Mouse (Mus musculus): ENCODE measurements around the gene Dgke. TPM values are rescaled to one million over a fixed set of nuclear protein-coding genes. Genes with fewer than 3 reads are reported as not detected.

Dgke gene
- polyA plus RNA-seq, 1 experiment from 2014 or later = 0.40 TPM

DNA sequence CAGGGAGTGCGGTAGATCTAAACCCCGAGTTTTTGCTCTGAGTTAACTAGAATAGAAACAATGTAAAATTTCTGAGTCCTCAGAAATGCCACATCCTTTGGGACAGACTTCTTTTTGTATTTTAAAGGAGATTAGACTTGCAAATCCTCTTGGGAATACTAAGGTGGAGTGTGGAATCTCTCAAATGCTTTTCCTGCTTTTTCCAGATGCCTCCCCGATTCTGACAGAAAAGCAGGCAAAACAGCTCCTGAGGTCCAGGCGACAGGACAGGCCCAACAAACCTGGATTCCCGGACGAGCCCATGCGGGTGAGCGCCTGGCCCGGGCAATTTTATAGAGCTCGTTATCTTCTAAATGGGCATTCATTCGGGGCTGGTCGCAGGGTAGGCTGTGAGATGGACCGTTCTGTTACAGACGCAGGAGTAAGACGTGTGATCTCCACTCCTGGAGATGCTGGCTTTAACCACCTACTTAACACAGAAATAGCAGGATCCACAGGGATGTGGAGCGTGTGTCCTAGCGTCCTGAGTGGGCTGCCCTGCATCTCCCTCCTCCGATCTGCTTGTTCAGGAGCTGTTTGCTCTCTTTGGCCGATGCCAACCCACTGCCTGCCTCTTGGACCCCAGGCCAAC is 8.2 kb upstream of the Dgke start:
- 71% methylated on average over 19 of the region's 19 CpGs for WGBS (ENCODE audit: insufficient replicate concordance)
- no peaks in the 10 kb centered on the region for H3K36me3 ChIP-seq (replicated peaks)
- no peak overlapping the region for H3K9ac ChIP-seq
- H3K4me3 ChIP-seq (replicated peaks) = no peak overlapping the region
- no peak overlapping the region for H3K4me2 ChIP-seq
- no peaks in the 10 kb centered on the region for H3K27me3 ChIP-seq
- no peak overlapping the region for H3K27ac ChIP-seq (replicated peaks)
- no peak for ATAC-seq (ENCODE audit: insufficient read depth)
- no peaks in the 10 kb centered on the region for H3K4me1 ChIP-seq (replicated peaks)
- H3K9me3 ChIP-seq (replicated peaks) = no peaks in the 10 kb centered on the region

DNA sequence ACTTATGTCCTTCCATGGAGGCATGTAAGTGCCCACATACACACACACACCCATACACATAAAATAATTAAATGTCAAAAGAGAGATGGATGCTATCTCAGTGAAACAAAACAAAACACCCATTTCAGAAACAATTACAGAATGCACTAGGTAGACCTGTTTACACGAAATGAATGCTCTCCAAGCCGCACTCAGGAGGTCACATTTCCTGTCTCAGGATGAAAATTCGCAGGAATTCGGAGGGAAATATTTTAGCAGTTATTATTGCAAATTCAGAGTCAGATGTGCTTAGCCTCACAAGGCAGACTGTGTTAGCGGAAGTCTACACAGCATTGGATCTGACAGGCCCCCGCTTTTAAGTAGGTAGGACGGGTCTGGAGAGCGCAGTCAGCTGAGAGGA is 6.9 kb upstream of the Dgke start, which contains the start of gene Gm525:
TSS of gene Gm525 (plus strand) at position 301 of the 400 bp plus-strand sequence.
- H3K9ac ChIP-seq = no peak within 1 kb of the TSS
- ATAC-seq (ENCODE audit: insufficient read depth) = no peak
- H3K4me2 ChIP-seq = no peak within 1 kb of the TSS
- 63% methylated on average over 8 of the region's 8 CpGs for WGBS (ENCODE audit: insufficient replicate concordance)
- no peak within 1 kb of the TSS for H3K27ac ChIP-seq (replicated peaks)
- H3K27me3 ChIP-seq = no peaks in the 10 kb centered on the region
- H3K4me1 ChIP-seq (replicated peaks) = no peaks in the 10 kb centered on the region
- H3K36me3 ChIP-seq (replicated peaks) = no peaks in the 10 kb centered on the region
- no peak within 1 kb of the TSS for H3K4me3 ChIP-seq (replicated peaks)
- H3K9me3 ChIP-seq (replicated peaks) = no peaks in the 10 kb centered on the region

DNA sequence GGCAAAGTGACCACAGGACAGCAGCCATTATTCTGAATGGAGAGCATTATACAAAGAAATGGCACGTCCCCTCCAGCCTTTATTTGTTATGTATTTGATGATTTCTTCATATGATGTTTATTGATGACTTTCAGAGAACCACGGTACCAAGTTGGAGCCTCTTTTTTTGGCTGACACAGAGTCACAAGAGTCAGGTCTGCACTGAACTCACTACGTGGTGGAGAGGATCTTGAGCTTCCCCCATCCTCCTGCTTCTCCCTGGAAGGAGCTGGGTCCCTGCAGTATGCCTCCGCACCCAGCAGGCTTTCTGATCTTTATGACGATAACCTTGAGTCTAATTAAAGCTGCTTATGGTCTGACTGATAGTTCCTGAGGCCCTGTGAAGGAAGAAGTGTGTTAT is 4.9 kb upstream of the Dgke start:
- WGBS (ENCODE audit: insufficient replicate concordance) = 57% methylated on average over 5 of the region's 5 CpGs
- Histone ChIP-seq H3K9ac (no peak overlapping the region), H3K27ac (replicated peaks) (no peak overlapping the region), H3K4me2 (no peak overlapping the region), H3K27me3 (no peaks in the 10 kb centered on the region), H3K9me3 (replicated peaks) (no peaks in the 10 kb centered on the region), H3K36me3 (replicated peaks) (no peaks in the 10 kb centered on the region), H3K4me3 (replicated peaks) (no peak overlapping the region), H3K4me1 (replicated peaks) (no peaks in the 10 kb centered on the region)
- ATAC-seq (ENCODE audit: insufficient read depth) = no peak

DNA sequence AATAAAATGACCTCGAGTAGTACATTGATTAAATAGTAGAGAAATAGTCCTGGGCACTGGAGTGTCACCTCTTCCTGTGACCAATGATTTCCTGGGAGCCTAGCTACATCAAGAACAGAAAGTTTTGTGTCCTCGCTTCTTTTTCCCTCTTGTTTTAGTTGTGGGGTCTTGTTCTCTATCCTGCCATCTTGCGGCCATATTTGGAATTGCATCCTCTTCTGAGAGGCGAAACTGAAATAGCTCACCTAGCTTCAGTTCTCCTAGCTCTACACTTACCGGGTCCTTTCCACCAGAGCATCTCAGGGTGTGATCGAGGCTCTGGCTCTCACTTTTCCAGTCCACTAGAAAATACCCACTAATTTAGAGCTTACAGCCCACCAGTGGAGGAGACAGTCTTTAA is 2.7 kb upstream of the Dgke start:
- 11% methylated on average over 6 of the region's 6 CpGs for WGBS (ENCODE audit: insufficient replicate concordance)
- H3K9me3 ChIP-seq (replicated peaks) = no peaks in the 10 kb centered on the region
- ATAC-seq (ENCODE audit: insufficient read depth) = no peak
- H3K36me3 ChIP-seq (replicated peaks) = no peaks in the 10 kb centered on the region
- no peak overlapping the region for H3K4me2 ChIP-seq
- no peaks in the 10 kb centered on the region for H3K27me3 ChIP-seq
- H3K27ac ChIP-seq (replicated peaks) = no peak overlapping the region
- no peak overlapping the region for H3K4me3 ChIP-seq (replicated peaks)
- no peak overlapping the region for H3K9ac ChIP-seq
- peaks cover 7% of the 10 kb centered on the region for H3K4me1 ChIP-seq (replicated peaks)

DNA sequence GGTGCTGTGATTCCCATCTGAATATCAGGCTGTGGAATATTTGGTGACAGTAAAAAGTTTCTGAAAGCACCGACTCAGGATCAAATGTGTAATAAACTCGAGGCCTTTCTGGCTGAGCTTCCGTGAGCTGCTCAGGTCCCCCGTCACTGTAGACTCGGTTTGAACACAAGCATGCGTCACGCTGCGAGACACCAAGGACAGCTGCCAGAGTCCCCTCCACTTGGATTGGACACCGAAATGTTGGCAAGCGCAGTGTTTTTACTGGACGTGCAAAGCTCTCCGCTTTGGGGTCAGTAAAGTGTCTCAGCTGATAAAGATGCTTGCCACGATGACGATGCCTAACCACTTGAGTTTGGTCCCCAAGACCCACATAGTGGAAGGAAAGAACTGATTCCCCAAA is 2.0 kb upstream of the Dgke start:
- Histone ChIP-seq H3K27me3 (no peaks in the 10 kb centered on the region), H3K4me1 (replicated peaks) (peaks cover 14% of the 10 kb centered on the region), H3K4me3 (replicated peaks) (no peak overlapping the region), H3K4me2 (no peak overlapping the region), H3K9me3 (replicated peaks) (no peaks in the 10 kb centered on the region), H3K36me3 (replicated peaks) (no peaks in the 10 kb centered on the region), H3K27ac (replicated peaks) (no peak overlapping the region), H3K9ac (no peak overlapping the region)
- WGBS (ENCODE audit: insufficient replicate concordance) = 80% methylated on average over 14 of the region's 14 CpGs
- ATAC-seq (ENCODE audit: insufficient read depth) = no peak

DNA sequence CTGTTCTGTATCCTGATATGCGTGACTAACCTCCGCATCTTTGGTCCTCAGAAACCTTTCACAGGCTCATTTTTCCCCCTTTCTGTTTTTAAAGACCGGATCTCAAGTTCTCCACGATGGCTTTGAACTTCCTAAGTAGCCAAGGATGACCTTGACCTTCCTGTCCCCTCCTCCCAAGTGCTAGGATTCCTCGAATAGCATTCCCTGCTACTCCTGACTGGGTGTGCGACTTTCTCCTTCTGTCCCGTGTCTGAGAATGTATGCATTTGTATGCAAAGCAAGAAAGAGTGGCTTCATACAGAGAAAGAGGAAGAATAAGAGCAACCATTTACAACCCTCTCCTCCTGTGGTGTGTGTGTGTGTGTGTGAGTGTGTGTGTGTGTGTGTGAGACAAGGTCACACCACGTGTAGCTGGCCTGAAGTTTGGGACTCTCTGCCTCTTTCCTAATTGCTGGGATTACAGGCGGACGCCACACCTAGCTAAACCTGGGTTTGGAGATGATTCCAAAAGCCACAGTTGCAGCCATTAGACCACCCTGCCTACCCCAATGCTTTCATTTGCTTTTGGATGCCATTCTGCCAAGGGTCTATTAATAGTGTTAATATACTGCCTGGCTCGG is 1.3 kb upstream of the Dgke start:
- Histone ChIP-seq H3K36me3 (replicated peaks) (no peaks in the 10 kb centered on the region), H3K4me2 (no peak overlapping the region), H3K4me1 (replicated peaks) (peaks cover 15% of the 10 kb centered on the region), H3K27me3 (no peaks in the 10 kb centered on the region), H3K9me3 (replicated peaks) (no peaks in the 10 kb centered on the region), H3K27ac (replicated peaks) (no peak overlapping the region), H3K4me3 (replicated peaks) (no peak overlapping the region), H3K9ac (no peak overlapping the region)
- ATAC-seq (ENCODE audit: insufficient read depth) = no peak
- 52% methylated on average over 11 of the region's 11 CpGs for WGBS (ENCODE audit: insufficient replicate concordance)

DNA sequence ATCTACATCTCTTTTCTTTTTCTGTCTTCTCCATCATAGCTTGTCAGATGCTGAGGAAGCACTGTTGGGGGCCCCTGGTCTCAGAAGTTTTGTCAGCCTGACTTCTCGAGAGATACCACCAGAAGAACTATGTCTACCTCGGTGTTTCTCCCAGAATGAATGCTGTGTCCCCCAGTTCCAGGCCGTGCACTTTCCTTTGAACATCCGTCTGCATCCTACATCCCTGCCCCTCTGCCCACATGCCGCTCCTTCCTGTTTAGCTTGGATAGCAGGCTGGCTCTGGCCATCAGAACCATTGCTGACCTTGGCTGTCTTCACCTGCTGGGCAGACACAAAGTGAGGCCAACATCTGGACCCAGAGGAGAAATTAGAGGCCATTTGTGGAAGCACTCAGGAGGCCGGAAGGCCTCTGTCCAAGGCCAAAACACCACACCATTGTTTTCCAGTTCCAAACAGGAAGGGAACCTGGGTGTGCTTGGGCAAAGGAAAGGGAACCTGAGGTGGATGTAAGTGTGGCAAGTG is 712 bp upstream of the Dgke start:
- Histone ChIP-seq H3K36me3 (replicated peaks) (no peaks in the 10 kb centered on the region), H3K27me3 (no peaks in the 10 kb centered on the region), H3K4me2 (no peak overlapping the region), H3K9ac (no peak overlapping the region), H3K9me3 (replicated peaks) (no peaks in the 10 kb centered on the region), H3K4me3 (replicated peaks) (no peak overlapping the region), H3K27ac (replicated peaks) (no peak overlapping the region), H3K4me1 (replicated peaks) (peaks cover 15% of the 10 kb centered on the region)
- ATAC-seq (ENCODE audit: insufficient read depth) = no peak
- WGBS (ENCODE audit: insufficient replicate concordance) = 54% methylated on average over 6 of the region's 6 CpGs

DNA sequence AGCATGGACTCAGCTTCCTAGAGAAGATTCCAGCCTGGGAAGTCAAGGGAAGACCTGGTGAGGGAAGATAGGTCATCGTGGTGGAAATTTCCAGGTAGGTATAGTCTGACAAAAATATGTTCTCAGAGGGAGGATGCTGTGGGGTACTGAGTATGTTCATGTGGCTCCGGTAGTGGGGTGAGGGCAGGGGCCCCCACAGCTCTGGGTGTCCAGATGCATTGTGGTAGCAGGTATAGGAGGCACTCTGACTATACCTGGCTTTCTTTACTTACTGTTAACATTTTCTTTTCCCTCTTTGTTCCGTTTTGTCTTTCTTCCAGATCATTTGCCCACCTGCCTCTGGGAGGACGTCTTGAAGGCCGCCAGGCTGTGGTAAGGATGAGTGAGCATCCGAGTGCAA is 524 bp downstream of the Dgke start:
- no peaks in the 10 kb centered on the region for H3K36me3 ChIP-seq (replicated peaks)
- ATAC-seq (ENCODE audit: insufficient read depth) = no peak

DNA sequence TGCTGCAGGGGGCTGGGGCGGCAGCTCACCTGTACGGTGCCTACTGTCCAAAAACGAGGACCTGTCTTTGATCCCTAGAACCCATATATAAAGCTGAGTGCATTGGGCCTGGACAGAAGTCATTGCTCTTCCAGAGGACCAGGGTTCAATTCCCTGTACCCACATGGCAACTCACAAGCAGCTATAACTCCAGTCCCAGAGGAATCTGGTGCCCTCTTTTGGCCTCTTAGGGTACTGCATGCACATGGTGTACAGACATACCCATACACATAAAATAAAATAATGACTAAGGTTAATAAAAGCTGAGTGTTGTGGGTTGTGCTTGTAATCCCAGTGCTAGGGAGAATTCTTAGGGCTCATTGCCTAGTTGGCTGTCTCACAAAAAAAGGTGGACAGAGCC is 1.4 kb downstream of the Dgke start:
- H3K36me3 ChIP-seq (replicated peaks) = no peaks in the 10 kb centered on the region
- no peak for ATAC-seq (ENCODE audit: insufficient read depth)
- no peak overlapping the region for H3K4me2 ChIP-seq
- H3K9me3 ChIP-seq (replicated peaks) = no peaks in the 10 kb centered on the region
- H3K4me3 ChIP-seq (replicated peaks) = no peak overlapping the region
- 74% methylated on average over 3 of the region's 3 CpGs for WGBS (ENCODE audit: insufficient replicate concordance)
- H3K27me3 ChIP-seq = no peaks in the 10 kb centered on the region
- no peak overlapping the region for H3K27ac ChIP-seq (replicated peaks)
- peaks cover 23% of the 10 kb centered on the region for H3K4me1 ChIP-seq (replicated peaks)
- no peak overlapping the region for H3K9ac ChIP-seq

More for the DNA sequence above, 524 bp downstream of the Dgke start:
- Histone ChIP-seq H3K9ac (no peak overlapping the region), H3K4me2 (no peak overlapping the region), H3K4me3 (replicated peaks) (no peak overlapping the region), H3K27ac (replicated peaks) (no peak overlapping the region), H3K27me3 (no peaks in the 10 kb centered on the region), H3K4me1 (replicated peaks) (peaks cover 15% of the 10 kb centered on the region), H3K9me3 (replicated peaks) (no peaks in the 10 kb centered on the region)
- 79% methylated on average over 6 of the region's 6 CpGs for WGBS (ENCODE audit: insufficient replicate concordance)

DNA sequence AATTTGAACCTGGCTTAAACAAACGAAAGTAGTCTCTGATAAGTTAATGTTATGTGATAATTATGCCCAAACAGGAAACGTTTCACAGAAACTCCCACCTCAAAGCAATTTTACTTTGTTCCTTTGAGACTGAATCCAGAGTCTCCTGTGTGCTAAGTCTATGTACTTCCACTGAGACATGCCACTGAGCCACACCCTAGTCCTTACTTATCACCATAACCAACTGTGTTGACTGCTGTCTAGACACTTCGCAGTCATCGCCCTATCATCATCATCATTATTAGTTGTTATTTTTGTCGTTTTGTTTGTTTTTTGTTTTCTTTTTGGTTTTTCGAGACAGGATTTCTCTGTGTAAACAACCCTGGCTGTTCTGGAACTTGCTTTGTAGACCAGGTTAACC is 2.3 kb downstream of the Dgke start:
- Histone ChIP-seq H3K4me1 (replicated peaks) (peaks cover 33% of the 10 kb centered on the region), H3K27me3 (no peaks in the 10 kb centered on the region), H3K27ac (replicated peaks) (no peak overlapping the region), H3K9me3 (replicated peaks) (no peaks in the 10 kb centered on the region), H3K4me2 (no peak overlapping the region), H3K4me3 (replicated peaks) (no peak overlapping the region), H3K36me3 (replicated peaks) (no peaks in the 10 kb centered on the region), H3K9ac (no peak overlapping the region)
- 21% methylated on average over 6 of the region's 6 CpGs for WGBS (ENCODE audit: insufficient replicate concordance)
- peak; percentile 39; the same call in 1 of the 2 replicates for ATAC-seq (ENCODE audit: insufficient read depth)

DNA sequence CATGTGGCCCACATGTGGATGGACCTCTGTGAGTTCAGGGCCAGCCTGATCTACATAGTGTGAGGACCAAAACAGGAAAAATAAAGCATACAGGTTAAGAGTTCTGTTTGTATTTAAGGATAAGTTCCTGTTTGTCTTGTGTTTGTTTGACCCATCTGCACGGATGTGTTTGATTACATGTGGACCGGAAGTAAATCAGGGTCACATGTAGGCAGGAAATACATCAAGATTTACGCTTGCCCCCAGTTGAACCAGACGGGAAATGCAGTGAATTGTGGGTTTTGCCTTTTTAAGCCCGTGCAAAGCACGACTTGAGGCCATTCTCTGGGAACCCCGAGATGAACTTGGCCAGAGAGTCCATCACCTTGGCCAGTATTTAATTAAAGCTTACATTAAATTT is 5.3 kb downstream of the Dgke start:
- no peak overlapping the region for H3K27ac ChIP-seq (replicated peaks)
- WGBS (ENCODE audit: insufficient replicate concordance) = 49% methylated on average over 7 of the region's 7 CpGs
- no peaks in the 10 kb centered on the region for H3K36me3 ChIP-seq (replicated peaks)
- 0 out of 2 replicates have a peak overlapping the region, but pooled peaks have one; percentile 99 for H3K4me2 ChIP-seq
- H3K4me1 ChIP-seq (replicated peaks) = peaks cover 42% of the 10 kb centered on the region
- ATAC-seq (ENCODE audit: insufficient read depth) = no peak
- H3K9ac ChIP-seq = no peak overlapping the region
- no peak overlapping the region for H3K4me3 ChIP-seq (replicated peaks)
- H3K27me3 ChIP-seq = no peaks in the 10 kb centered on the region
- H3K9me3 ChIP-seq (replicated peaks) = no peaks in the 10 kb centered on the region

All from liver, embryonic 15.5 days (tissue).